Mouse (Mus musculus): ENCODE results near the gene Gpatch2.

Gpatch2 gene

DNA sequence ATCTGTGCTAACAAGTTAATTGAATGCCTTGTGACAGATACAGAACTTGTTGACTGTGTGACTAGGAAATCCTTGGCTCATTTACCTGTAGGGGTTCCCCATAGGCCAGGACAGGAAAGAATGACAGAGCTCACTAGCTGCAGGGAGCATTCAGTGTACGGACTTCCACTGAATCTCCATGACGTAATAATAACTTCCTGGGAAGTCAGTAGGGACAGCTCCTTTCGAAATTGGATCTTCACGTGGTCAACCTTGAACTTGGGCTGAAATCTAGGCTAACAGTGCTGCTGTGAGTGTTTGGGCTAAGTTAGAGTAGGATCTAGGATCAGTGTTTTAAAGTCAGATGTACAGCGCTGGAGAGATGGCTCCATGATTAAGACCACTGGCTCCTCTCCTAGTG lies 29.4 kb downstream of the Gpatch2 start:
- no peak for DNase-seq (ENCODE audit: low spot score in 2 of 2)

DNA sequence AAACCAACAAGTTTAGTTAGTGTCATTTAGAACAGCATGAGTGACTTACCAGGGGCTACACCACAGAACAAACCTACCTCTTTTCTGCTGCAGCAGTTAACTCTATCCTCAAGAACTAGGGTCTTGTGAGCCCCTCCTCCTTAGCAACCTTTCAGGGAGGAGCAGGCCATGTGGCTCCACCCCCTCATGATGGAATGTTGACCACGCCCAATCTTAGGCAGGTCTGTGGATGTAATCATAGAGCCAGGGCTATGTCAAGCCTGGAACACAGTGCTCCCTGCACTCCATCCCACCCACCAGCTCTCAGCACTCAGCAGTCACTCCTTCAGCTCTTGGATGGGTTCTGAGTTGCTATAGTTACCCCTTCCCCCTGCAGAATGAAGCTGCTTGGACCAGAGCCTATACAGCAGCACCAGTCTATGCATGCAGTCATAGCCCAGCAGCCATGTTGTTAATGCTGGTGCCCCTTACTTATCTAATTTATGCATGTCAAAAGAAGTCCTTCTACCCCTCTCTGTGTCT lies 35.5 kb downstream of the Gpatch2 start:
- DNase-seq (ENCODE audit: low spot score in 2 of 2), result no peak

DNA sequence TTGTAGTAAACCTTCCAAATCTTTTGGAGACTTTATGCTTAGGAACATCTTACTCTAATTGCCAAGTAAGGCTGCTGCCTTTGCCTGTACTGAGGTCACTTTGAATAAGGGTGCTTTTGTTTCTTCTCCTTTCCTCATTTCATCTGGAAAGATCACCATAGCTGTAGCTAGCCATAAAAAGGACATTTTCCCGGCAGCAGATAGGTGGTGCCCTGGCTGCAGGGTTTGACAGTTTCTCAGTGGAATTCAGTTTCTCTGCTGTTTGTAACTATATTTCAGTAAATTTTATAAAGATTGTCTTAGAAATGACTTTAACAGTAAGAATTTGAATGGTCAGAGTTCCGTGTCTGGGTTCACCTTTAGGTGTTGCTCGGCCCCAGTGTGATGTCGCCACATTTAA lies 43.4 kb downstream of the Gpatch2 start:
- DNase-seq (ENCODE audit: low spot score in 2 of 2), result no peak

DNA sequence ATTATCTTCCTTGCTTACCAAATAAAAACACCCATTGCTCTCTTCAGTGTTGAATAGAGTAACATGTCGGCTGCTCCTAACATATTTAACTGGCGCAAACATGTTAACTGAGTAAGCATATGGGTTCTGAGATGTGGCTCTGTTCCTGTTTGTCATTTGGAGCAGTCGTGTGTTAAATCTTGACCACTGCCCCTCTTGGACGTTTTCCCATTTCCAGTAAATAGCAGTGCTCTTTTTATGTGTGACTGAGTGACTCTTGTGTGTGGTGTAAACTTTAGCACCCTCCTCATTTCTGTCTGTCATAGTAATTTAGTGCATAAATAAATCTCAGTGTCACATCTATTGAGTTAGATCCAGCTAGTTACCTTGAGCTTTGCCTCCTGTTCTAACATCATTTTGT lies 52.3 kb downstream of the Gpatch2 start:
- no peak for DNase-seq (ENCODE audit: low spot score in 2 of 2)

DNA sequence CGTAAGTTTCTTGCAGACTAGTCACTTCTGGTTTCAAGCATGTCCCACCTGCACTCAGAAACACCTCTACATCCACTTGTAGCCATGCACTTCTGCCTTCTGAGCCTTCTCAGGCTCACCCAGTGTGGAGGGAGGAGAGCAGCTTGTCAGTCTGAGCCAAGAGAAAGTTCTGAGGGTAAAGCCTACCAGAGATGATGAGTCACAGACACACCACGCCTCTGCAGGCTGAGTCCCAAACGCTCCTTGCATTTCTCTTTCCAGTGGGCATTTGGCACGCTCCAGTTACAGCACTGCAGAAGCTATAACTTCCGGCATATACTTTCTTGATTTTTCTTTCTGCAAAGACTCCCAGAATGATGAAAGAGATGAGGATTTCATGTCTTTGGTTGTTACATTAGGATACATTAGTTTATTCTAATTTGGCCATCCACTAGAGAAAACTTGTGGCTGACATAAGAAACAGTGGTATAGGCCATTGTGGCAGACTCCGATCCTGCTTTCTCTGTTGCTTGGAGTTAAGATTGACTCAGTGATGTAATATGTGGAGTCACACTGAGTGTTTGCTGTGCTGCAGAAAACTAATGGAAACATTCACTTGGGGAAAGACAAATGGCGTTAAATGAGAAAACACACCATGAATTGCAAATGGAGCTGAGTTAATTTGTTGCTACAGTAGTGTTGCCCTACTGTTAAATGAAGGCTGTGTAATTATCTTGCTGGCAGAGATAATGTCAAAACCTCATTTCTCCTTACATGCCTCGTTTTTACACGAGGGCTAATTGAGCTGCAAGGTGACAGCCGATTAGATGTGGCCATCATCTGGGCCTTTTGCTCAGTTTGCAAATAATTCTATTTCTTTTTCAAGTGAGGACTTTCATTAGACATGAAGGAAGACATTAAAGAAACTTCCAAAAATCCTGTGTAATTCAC lies 55.3 kb downstream of the Gpatch2 start:
- DNase-seq (ENCODE audit: low spot score in 2 of 2), result no peak

DNA sequence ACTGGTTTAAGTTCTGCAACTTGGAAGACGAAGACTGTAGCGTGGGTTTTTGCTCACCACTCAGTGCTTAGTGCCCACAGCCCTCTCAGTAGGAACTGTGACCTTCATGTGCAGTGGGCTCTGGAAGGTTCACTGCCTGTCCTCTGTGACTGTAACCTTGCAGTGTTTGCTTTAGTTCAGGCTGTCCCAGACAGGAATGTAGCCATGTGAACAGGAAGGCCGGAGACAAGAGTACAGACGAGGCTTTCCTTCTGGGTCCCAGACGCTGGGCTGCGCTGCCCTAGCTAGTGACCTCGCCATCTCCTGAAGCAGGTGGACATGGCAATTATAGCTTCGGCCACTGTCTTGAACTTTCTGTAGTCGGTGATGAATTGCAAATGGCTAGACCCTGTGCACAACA lies 62.0 kb downstream of the Gpatch2 start:
- no peak for DNase-seq (ENCODE audit: low spot score in 2 of 2)

DNA sequence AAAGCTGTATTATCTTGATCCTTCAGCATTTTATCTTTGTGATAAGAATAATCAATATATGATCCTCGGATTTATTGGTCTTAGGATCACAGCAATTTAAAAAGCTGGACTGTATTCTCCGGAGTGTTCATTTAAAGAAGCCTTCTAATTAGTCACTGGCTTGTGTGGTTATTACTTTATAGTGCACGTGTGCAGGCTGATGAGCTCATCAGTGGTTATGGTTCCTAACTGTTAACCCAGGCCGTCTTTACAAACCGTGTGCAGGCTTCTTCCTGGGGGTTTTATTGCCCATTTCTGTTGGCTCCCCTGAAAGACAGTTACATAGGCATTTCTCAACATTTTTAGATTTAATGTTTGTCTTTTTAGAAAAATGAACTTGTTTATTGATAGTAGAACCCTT lies 63.2 kb downstream of the Gpatch2 start:
- no peak for DNase-seq (ENCODE audit: low spot score in 2 of 2)

DNA sequence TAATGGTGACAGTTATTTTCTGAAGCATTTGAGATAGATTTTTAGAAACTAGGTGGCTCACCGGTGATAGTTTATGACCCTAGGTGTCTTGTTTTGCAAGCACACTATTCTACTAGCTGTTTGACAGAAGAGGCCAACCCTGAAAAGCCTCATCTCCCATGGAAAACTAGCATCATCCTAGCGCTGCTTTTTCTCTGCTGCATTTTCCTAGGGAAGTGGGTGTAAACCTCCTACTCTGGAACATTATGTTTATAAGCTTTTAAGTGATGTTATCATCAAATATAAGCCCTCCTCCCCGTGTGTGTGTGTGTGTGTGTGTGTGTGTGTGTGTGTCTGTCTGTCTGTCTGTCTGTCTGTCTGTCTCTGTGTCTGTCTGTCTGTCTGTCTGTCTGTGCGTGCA lies 64.5 kb downstream of the Gpatch2 start:
- DNase-seq (ENCODE audit: low spot score in 2 of 2), result no peak

DNA sequence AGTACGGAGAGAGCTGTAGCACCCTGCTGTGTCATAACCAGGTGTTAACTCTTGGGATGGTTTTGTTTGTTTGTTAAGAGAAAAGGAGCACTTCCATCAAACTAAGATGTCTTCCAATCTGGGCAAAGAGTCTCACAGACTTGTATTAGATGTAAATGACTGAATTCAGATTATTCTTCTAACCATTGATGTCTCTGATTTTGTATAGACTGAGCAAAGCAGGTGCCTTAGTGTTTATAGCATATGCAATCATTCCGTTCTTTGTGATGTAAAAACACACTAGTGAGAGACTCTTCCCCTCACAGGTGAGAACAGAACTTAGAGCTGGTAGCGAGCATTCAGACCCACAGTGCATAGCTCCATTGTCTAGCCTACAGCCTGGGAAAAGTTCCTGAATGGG lies 67.0 kb downstream of the Gpatch2 start:
- DNase-seq (ENCODE audit: low spot score in 2 of 2), result no peak

DNA sequence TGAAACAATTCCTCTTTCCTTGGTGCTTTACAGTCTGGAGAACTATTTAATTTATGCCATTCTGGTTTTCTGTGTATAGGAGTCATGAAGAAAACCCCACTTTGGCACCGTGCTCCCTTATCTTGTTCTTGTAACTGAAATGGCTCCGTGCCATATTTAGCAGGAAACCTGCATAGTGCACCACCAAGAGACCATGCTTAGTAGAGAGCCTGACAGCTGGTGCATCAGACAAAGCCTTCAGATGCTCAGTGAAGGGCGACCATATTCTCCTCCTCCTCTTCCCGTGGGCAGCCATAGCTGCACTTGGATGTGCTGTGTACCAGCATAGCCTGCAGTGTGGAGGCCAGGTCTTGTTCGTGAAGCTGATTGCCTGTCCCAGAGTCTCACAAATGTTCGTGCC lies 67.5 kb downstream of the Gpatch2 start:
- no peak for DNase-seq (ENCODE audit: low spot score in 2 of 2)

DNA sequence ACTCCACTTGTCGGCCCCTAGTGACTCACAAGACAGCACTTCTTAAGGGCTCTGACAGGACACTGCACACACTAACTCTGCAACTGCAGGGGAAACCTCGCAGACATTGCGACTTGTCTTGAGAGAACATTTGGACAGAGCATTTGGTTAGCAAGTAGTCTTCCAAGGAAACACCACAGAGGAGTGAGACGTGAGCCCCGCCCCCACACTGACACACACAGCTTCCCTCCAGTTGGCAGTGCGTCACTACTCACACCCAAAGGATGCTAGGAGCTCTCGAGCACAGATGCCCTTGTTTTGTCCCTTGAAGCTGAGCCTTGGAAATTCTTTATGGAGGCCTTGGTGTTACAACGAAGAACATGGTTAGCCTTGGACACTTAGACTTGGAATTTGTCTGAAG lies 70.4 kb downstream of the Gpatch2 start:
- DNase-seq (ENCODE audit: low spot score in 2 of 2), result no peak

DNA sequence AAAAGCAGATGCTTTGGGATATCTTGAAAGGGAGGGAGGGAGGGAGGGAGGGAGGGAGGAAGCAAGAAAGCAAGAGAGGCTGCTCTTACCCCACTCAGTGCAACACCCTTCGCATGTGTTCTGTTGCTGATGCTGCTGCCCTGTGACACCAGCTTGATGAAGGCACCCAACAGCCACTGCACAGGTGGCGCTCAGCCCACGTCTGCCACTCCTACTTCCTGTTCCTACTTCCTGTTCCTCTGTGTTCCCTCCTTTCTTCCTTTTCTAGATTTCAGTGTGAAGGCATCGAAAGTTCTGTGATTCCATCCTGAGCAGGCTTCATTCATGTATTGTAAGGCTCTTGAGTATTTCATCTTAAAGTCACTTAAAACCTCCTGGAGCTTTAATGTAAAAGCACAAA lies 71.1 kb downstream of the Gpatch2 start:
- DNase-seq (ENCODE audit: low spot score in 2 of 2), result no peak

DNA sequence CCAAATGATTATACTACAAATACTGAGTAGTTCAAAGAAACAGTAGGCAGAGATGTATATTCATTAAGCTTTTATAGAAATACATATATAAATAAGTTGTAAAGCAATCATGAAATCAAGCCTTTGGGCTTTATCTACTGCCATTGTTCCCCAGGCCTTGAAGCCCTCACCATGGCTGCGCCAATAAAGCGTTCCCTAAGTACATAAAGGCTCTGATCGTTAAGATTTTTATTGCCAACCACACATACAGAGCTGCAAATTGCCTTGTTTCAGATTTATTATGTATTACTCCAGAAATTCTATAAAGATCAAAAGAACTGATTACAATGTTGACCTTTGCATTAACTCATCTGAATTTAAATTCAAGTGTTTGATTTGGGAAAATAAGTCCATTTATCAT lies 71.6 kb downstream of the Gpatch2 start:
- no peak for DNase-seq (ENCODE audit: low spot score in 2 of 2)

DNA sequence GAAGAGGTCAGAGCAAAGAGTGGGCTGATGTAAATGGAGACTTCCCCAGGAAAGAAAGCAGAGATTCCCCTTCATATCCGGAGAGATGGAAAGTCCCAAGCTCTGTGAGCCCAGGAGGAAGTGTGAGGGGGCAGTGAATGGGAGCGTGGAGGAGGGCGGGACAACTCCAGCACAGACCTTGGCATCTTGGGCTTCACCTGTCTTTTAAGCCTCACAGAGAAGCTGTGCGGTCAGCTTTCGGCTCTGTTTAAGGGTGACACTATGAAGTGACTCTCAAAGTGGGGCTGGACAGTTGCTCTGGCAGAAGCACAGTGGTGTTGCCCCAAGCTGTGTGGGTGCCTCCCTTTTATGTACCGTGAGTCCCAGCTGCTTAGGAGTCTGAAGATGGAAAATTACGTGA lies 74.9 kb downstream of the Gpatch2 start:
- no peak for DNase-seq (ENCODE audit: low spot score in 2 of 2)

DNA sequence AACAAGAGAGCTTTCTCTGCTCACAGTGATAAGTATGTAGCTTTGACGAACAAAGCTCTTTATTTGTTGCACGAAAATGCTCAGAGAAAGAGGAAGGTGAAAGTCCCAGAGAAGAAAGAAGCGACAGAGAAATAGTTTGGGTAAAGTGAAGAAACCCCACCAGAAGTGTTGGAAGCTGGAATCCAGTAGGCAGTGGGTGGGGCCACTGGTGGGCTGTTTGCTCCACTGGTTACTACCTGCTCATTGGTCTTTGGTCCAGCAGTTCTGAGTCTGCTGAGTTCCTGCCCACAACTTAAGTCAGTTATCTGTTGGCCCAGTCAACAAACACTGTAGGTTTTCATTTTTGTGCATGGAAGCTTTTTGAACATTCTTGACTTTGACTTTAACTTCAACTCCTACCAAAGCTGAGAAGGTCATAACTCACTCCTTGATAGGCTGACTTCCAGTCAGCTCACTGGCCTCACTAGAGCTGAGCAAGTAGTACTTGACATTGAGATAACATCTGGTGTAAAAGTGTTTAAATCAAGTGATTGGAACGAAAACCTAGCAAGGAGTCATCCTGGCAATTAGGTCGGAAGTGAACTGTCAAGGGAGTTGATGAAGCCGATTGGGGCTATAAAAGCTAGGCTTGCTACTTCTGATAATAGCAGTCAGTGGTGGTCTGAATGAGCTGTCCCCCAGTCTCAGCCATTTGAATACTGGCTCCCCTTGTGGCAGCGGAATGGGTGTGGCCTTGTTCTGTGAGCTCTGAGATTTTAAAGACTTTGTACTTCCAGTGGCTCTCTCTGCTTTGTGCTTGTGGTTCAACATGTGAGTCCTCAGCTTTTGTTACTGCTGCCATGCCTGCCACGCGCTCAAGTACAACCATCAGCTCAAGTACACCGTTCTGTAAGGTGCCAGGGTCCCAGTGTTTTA lies 76.4 kb downstream of the Gpatch2 start:
- DNase-seq (ENCODE audit: low spot score in 2 of 2), result no peak

DNA sequence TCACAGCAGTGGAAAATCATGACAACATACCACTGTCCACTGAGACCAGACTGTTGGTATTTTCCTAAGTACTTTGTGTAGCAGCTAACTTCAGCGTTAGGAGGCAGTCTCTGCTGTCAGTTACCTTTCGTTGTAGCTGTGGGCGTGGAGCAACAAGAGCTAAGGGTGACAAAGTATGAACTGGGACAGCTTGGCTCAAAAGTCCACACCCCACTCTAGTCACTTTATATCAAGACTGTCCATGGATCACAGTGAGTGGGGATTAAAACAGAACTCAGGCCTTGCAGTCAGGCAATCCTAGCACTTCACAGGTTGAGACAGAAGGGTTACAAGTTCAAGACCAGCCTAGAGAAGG lies 77.1 kb downstream of the Gpatch2 start:
- no peak for DNase-seq (ENCODE audit: low spot score in 2 of 2)

DNA sequence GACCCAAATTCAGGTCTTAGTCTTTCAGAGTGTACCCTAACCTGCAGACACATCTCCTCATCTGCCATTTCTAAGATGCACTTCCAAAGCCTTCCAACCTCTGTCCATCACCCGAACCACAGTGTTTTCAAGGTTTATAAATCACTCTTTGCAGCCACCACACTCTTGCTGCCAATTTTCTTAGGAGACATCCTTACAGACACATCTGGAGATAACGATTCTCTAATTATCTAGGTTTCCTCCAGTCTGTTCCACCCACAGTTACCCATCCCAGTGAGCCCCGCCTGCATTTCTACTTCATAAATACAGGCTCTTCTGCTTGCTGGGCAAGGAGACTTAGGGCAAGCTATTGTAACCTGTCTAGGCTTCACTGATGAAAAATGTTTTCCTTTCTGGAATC lies 77.9 kb downstream of the Gpatch2 start:
- no peak for DNase-seq (ENCODE audit: low spot score in 2 of 2)

DNA sequence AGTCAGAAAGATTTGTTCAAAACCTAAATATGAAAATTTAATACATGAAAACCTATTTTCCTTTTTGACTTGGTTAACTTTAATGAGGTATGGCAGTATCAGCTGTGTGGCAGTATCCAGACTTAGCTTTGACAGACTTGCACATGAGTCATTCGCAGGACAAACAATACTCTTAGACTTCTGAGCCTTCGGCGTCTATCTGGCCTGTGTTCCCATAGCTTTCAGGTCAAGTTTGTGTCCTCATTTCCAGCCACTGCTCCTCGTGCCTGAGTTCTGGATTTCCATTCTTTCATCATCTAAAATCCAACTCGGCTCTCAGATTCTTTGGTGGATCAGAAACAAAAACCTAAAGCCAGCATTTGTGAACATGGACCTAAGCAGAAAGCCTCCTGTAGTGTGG lies 79.2 kb downstream of the Gpatch2 start:
- DNase-seq (ENCODE audit: low spot score in 2 of 2), result no peak

DNA sequence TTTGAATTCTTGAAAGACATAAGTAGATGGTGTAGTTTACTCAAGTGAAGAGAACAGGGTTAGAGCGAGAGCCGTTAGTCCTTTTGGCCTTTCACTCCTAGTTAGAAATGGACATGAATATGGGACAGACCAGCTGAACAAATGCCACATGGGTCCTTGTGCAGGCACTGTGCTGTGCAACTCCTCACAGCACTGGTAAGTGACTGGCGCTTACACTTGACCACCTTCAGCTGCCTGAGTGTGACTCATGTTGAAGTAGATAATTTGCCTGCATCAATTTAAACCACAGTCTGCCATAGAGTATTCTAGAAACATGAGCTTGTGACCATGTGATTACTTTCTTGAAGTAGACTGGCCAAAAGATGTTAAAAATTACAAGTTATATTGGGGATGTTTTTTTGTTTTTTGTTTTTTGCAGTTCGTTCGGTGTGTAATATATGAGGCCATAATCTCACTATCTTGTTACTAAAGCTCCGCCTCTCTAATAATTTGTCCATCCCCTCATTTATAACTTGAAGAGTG lies 79.8 kb downstream of the Gpatch2 start:
- no peak for DNase-seq (ENCODE audit: low spot score in 2 of 2)

DNA sequence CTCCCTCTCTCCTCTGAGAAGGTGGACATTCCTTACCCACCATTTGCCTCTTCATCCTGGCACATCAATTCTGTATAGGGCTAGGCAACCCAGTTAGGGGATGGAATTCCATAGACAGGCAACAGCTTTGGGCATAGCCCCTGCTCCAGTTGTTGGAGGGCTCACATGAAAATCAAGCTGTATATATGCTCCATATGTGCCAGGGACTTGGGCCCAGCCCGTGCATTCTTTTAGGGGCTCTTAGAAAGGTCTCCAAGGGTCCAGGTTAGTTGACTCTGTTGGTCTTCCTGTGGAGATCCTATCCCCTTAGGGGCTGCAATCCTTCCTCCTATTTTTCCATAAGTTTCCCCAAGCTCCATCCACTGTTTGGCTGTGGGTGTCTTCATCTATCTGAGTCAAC lies 80.4 kb downstream of the Gpatch2 start:
- no peak for DNase-seq (ENCODE audit: low spot score in 2 of 2)

DNA sequence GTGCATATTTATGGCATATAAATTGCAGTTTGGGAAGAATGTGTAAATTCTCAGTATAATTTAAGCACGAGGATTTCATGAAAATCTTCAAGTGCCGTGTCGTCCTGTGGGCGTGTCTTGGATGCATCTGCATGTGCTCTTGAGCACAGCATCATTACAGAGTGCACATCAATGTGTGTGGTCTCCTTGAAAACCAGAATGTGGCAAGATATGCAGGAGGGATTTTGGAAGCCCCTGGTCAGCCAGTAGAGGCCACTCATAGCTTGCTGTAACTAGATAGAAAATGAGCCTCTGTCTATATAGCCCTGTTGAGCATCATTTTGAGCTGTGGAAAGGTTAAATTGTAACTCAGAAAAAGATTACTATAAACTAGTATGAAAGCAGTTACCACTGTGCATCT lies 83.9 kb downstream of the Gpatch2 start:
- no peak for DNase-seq (ENCODE audit: low spot score in 2 of 2)

DNA sequence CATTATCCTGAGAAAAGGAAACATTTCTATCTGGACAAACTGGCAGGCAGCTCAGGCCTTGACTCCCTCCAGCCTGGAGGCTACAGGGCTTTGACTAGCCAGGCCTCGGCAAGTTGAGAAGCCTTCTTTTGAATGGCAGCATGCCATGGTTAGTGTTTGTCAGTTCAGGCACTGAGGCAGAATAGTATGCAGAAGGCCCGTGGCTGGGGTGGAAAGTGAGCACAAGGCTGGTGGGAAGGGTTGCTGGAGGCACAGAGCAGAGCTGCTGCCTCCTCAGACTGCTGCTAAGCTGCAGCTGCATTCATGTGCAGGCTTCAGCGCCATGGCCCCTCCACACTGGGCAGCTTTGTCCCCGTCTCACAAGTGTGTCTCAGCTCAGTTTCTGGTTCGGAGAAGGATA lies 85.3 kb downstream of the Gpatch2 start:
- no peak for DNase-seq (ENCODE audit: low spot score in 2 of 2)

DNA sequence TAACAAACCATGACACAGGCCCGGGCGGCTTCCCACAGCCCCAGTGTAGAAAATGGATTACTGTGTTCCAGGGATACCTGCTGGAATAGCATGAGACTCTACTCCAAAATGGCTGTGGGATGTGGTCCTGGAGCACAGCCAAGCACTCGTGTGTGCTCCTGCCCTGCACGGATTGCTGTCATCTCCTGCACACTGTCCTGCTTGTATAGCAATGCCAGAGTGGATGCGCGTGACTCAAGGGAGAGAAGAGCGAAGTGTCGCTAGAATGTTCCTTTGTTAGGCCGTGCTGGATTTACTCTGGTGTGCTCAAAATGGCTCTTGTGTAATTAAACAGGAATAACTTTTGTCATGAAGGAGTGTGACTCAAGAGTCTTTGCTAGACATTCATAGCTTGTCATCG lies 87.9 kb downstream of the Gpatch2 start:
- no peak for DNase-seq (ENCODE audit: low spot score in 2 of 2)

Measured in natural killer cell, adult 2 months (primary cell).